23 mouse cellular contexts compared by ENCODE assay signal in the genomic region with DNA sequence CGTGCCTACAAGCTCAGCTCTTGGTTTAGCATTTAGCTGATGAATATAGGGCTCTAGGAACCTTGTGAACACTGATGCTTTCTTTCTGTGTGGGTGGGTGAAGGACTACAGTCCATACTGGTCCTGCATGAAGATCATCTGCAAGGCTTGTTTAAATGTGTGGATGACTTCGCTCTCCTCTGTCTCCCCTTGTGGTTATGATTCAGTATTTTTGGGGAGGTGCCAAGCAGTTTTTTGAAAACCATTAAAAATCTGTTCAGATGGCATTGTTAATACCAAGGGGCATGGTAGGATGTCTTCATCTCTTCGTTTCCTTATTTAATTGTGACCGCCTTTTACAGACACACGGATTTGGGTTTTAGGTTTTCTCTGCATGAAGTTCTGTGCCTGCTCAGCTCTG.
A peak's percentile ranks its signal among the peaks of the same experiment; 100 is the strongest.
DNase-seq lines count a peak whose midpoint lies in the region; TF ChIP-seq lines count a peak whose summit lies in the region.
"Had no signal": no experiment of that assay in that cellular context is flagged by ENCODE, and none has a peak within 500 bp of the region (broad histone marks: within the 10 kb centered on the region; RNA-seq: fewer than 3 reads in every experiment).

No protein-coding gene starts in this region.

- no peak overlapping the region for H3K4me3 ChIP-seq in heart, embryonic 10.5 days
- H3K4me3 ChIP-seq in layer of hippocampus, adult 2 months, result no peak overlapping the region
- H3K4me3 ChIP-seq: embryonic facial prominence, embryonic 13.5 days; embryonic facial prominence, embryonic 15.5 days; erythroblast, embryonic 14.5 days; forebrain, embryonic 10.5 days; forebrain, embryonic 12.5 days; forebrain, embryonic 15.5 days had no signal

- H3K36me3 ChIP-seq in heart, embryonic 10.5 days, result no peaks in the 10 kb centered on the region
- H3K36me3 ChIP-seq: embryonic facial prominence, embryonic 13.5 days; embryonic facial prominence, embryonic 15.5 days; forebrain, embryonic 10.5 days; forebrain, embryonic 12.5 days; forebrain, embryonic 15.5 days; G1E had no signal

- TF ChIP-seq CTCF in layer of hippocampus, adult 2 months (conservative IDR thresholded peaks at IDR 0.05), result peak; percentile 42

- H3K27me3 ChIP-seq in heart, embryonic 10.5 days (ENCODE audit: insufficient read depth, poor library complexity, severe bottlenecking), result no peaks in the 10 kb centered on the region
- H3K27me3 ChIP-seq: embryonic facial prominence, embryonic 13.5 days; embryonic facial prominence, embryonic 15.5 days; forebrain, embryonic 12.5 days; forebrain, embryonic 15.5 days had no signal

- WGBS in heart, embryonic 10.5 days, result 83% methylated on average over 5 of the region's 5 CpGs

- no peak overlapping the region for H3K27ac ChIP-seq in heart, embryonic 10.5 days
- no peak overlapping the region for H3K27ac ChIP-seq in layer of hippocampus, adult 2 months
- H3K27ac ChIP-seq: embryonic facial prominence, embryonic 13.5 days; embryonic facial prominence, embryonic 15.5 days; forebrain, embryonic 10.5 days; forebrain, embryonic 12.5 days; forebrain, embryonic 15.5 days had no signal

- H3K4me1 ChIP-seq in heart, embryonic 10.5 days, result no peaks in the 10 kb centered on the region
- H3K4me1 ChIP-seq: embryonic facial prominence, embryonic 13.5 days; embryonic facial prominence, embryonic 15.5 days; forebrain, embryonic 10.5 days; forebrain, embryonic 12.5 days; forebrain, embryonic 15.5 days had no signal

- no peaks in the 10 kb centered on the region for H3K9me3 ChIP-seq in heart, embryonic 10.5 days
- H3K9me3 ChIP-seq: embryonic facial prominence, embryonic 13.5 days; embryonic facial prominence, embryonic 15.5 days; forebrain, embryonic 10.5 days; forebrain, embryonic 12.5 days; forebrain, embryonic 15.5 days had no signal

- peak; percentile 28 for DNase-seq in heart, adult 11 months
- DNase-seq in heart, embryonic 10.5 days (ENCODE audit: low spot score), result no peak
- DNase-seq in layer of hippocampus, adult 2 months (ENCODE audit: low spot score in 2 of 2), result no peak
- no peak for DNase-seq in layer of hippocampus, postnatal 14 days (ENCODE audit: low spot score in 2 of 2)
- DNase-seq in 3T3-L1 (ENCODE audit: low read depth, low spot score), result peak; percentile 64
- peak; percentile 55 for DNase-seq in NIH3T3 (ENCODE audit: low read depth)
- no peak for DNase-seq in urinary bladder, postnatal 10 days (ENCODE audit: low spot score)
- DNase-seq: adrenal gland, adult 2 months; adrenal gland, postnatal 10 days; adrenal gland, postnatal 25 days; B cell, adult 2 months; cerebellum, adult 11 months; cerebellum, adult 18-20 months; cerebellum, adult 8-10 months; cerebellum, adult 9-11 months; embryo, embryonic 11 days had no signal

Comparison
In these comparisons a context has a peak if more than half of its experiments do, and no peak if none do; other contexts are left out.
1. DNase-seq: peak in heart, adult 11 months (single experiment), 3T3-L1 (single experiment) and NIH3T3 (single experiment); none in heart, embryonic 10.5 days (single experiment), layer of hippocampus, adult 2 months (0 of 2), layer of hippocampus, postnatal 14 days (0 of 2) and urinary bladder, postnatal 10 days (single experiment).